Mouse (Mus musculus): ENCODE data around the gene Ahrr. TPM values are rescaled to one million over a fixed set of nuclear protein-coding genes. Genes with fewer than 3 reads are reported as not detected.
A peak's percentile ranks its signal among the peaks of the same experiment; 100 is the strongest.

Gene Ahrr
- polyA plus RNA-seq, 1 experiment: 18.5 TPM

DNA sequence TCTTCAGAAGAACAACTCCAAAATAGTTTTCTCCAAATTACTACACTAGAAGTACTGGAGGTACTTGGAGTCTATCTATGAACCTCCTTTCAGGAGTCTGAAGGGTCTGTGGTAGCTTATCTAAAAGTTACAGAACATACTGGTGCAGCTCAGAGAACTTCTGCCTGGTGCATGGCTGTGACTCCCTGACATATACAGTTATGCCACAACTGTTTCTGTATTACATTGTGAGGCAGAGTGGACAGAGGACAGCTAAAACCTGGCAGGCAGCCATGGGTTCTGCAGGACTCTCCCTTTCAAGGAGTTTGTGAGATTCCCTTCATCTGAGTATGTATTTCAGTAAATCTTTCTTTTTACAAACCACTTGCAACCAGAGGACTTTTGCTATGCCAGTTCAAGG lies 45.6 kb downstream of the Ahrr start:
- H3K4me3 ChIP-seq (ENCODE audit: insufficient read depth, low read length): no peak overlapping the region
- TF ChIP-seq POLR2A (IDR thresholded peaks at IDR 0.05; ENCODE audit: low read depth, low read length) (no peak), CTCF (IDR thresholded peaks at IDR 0.05; ENCODE audit: borderline replicate concordance, insufficient read depth, low read length) (no peak)
- peak overlapping the region; percentile 98 for H3K27ac ChIP-seq (ENCODE audit: insufficient read depth, low read length)
- no peaks in the 10 kb centered on the region for H3K4me1 ChIP-seq (ENCODE audit: control insufficient read depth, insufficient read depth, low read length)

DNA sequence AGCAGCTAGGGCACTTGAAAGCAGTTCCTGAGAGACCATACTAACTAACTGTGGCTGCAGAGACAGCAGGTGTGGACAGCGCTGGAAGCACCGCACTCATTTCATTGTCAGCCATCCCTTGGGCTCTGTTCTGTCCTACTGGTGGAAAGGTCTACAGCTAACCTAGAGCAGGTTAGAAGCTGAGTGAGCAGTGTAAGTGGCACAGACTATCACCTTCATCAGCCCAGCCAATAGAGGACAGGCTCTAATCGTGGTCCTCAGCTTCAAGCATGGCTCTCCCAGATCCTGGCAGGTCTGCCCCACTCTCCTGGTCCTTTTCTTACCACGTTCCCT lies 46.3 kb downstream of the Ahrr start:
- no peaks in the 10 kb centered on the region for H3K4me1 ChIP-seq (ENCODE audit: control insufficient read depth, insufficient read depth, low read length)
- no peak overlapping the region for H3K4me3 ChIP-seq (ENCODE audit: insufficient read depth, low read length)
- H3K27ac ChIP-seq (ENCODE audit: insufficient read depth, low read length): peak overlapping the region; percentile 98
- TF ChIP-seq POLR2A (IDR thresholded peaks at IDR 0.05; ENCODE audit: low read depth, low read length): no peak
- TF ChIP-seq CTCF (IDR thresholded peaks at IDR 0.05; ENCODE audit: borderline replicate concordance, insufficient read depth, low read length): no peak

DNA sequence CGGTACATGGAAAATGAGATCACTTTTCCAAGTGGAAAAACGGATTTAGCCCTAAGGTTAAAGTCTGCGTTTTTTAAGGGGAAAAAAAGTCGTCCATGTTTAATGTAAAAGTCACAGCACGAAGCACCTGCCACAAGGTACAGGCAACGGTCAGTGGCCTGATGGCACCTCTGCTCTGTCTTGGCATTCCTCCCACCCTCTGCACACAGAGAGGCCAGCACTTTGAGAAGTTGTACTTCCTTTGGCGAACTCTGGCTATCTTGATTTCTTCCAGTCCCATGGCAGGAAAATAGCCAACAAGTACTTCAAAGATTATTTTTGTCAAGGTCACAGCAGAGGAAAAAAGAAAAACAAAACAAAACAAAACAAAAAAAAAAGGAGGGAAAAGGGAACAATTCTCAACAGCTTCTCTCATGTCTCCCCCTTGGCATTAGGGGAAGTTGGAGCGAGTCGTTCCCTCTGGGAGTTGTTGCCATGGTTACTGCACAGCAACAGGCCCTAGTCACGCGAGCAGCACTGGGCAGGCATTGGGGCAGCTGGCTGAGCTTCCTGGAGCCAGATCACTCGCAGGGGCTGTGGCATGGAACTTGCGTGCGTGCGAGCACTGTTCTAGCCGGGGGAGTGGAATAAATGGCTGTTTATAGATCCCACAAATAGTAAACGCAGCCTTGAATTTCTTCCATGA lies 46.8 kb downstream of the Ahrr start:
- Histone ChIP-seq H3K4me3 (ENCODE audit: insufficient read depth, low read length) (no peak overlapping the region), H3K27ac (ENCODE audit: insufficient read depth, low read length) (peak overlapping the region; percentile 98), H3K4me1 (ENCODE audit: control insufficient read depth, insufficient read depth, low read length) (no peaks in the 10 kb centered on the region)
- TF ChIP-seq POLR2A (IDR thresholded peaks at IDR 0.05; ENCODE audit: low read depth, low read length) (no peak), CTCF (IDR thresholded peaks at IDR 0.05; ENCODE audit: borderline replicate concordance, insufficient read depth, low read length) (no peak)

DNA sequence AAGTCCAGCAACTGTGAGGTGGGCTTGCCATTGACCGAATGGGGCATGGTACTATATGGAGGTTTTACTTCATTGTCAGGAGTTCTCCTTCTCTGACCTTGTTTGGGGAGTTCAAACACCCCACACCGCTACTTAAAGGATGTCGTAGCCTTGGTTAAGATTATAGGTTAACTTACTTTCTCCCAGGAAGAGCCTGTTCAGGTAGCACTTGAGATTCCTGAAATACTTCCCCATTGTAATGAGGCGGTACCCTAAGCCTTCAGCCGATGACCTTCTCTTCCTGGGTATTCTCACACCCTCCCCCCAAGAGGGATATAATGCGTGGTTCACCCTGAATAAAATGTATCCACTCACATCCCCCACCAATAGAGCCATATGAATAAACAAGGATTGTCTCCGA lies 54.6 kb downstream of the Ahrr start:
- H3K27ac ChIP-seq (ENCODE audit: insufficient read depth, low read length): no peak overlapping the region
- H3K4me1 ChIP-seq (ENCODE audit: control insufficient read depth, insufficient read depth, low read length): no peaks in the 10 kb centered on the region
- H3K4me3 ChIP-seq (ENCODE audit: insufficient read depth, low read length): no peak overlapping the region
- TF ChIP-seq POLR2A (IDR thresholded peaks at IDR 0.05; ENCODE audit: low read depth, low read length) (no peak), CTCF (IDR thresholded peaks at IDR 0.05; ENCODE audit: borderline replicate concordance, insufficient read depth, low read length) (no peak)

DNA sequence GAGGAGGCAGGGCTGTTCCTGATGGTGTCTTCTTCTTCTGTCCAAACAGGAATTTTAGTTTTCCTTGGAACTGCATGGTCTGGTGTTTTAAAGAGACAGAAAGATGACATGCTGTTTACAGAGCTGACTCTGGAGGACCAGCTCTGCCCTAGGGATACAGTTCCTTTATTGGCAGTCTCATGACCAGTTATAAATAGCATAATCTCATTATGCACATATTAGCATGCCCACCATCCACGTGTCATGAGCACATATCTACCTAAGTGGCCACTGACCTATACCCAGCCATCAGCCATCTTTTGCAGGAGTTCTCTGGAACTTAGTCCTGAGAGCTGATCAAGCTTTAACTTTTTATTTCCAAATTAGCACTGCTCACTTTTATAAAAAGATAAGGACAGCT lies 71.5 kb downstream of the Ahrr start:
- H3K27ac ChIP-seq (ENCODE audit: insufficient read depth, low read length): no peak overlapping the region
- TF ChIP-seq POLR2A (IDR thresholded peaks at IDR 0.05; ENCODE audit: low read depth, low read length) (no peak), CTCF (IDR thresholded peaks at IDR 0.05; ENCODE audit: borderline replicate concordance, insufficient read depth, low read length) (no peak)
- no peaks in the 10 kb centered on the region for H3K4me1 ChIP-seq (ENCODE audit: control insufficient read depth, insufficient read depth, low read length)
- H3K4me3 ChIP-seq (ENCODE audit: insufficient read depth, low read length): no peak overlapping the region

DNA sequence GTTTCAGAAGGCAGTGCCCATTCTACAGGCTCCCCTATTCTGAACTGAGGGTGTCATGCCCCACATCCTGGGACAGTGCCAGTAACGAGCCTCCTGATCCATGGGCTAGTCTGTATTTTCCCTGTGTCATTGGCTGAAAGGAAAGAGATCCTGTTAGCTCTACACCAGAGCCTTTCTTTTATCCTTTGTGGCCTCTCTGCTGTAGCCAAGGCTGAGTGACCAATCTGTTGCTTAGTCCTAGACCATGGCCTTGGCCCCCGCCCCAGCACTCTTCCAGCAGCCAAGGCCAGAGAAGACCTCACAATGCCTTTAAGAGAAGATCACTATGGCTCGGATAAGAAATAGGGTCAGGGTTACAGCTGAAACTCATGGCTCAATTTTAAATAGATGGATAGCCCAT lies 73.7 kb downstream of the Ahrr start:
- TF ChIP-seq POLR2A (IDR thresholded peaks at IDR 0.05; ENCODE audit: low read depth, low read length) (no peak), CTCF (IDR thresholded peaks at IDR 0.05; ENCODE audit: borderline replicate concordance, insufficient read depth, low read length) (no peak)
- Histone ChIP-seq H3K27ac (ENCODE audit: insufficient read depth, low read length) (no peak overlapping the region), H3K4me1 (ENCODE audit: control insufficient read depth, insufficient read depth, low read length) (no peaks in the 10 kb centered on the region), H3K4me3 (ENCODE audit: insufficient read depth, low read length) (no peak overlapping the region)

DNA sequence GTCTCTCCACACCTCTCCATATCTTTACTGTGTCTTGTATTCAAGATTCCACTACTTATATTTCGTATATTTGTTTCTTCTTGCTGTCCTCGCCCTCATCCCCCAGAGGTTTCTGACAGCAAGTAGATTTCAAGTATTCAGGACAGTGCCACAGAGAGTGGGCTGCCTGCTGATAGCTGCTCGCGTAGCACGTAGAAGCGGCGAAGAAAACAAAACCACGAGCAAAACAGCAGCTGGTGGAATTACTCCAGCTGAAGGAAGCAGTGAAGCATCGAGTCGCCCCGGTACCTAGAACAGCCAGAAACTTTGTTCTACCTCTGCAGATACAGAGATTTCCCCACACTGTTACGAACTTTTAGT lies 83.2 kb downstream of the Ahrr start:
- Histone ChIP-seq H3K4me1 (ENCODE audit: control insufficient read depth, insufficient read depth, low read length) (peaks cover 3% of the 10 kb centered on the region; the same call in 1 of the 2 replicates), H3K27ac (ENCODE audit: insufficient read depth, low read length) (peak overlapping the region; percentile 80), H3K4me3 (ENCODE audit: insufficient read depth, low read length) (peak overlapping the region; percentile 68)
- no peak for TF ChIP-seq CTCF (IDR thresholded peaks at IDR 0.05; ENCODE audit: borderline replicate concordance, insufficient read depth, low read length)
- TF ChIP-seq POLR2A (IDR thresholded peaks at IDR 0.05; ENCODE audit: low read depth, low read length): no peak; the same call in 1 of the 2 replicates

DNA sequence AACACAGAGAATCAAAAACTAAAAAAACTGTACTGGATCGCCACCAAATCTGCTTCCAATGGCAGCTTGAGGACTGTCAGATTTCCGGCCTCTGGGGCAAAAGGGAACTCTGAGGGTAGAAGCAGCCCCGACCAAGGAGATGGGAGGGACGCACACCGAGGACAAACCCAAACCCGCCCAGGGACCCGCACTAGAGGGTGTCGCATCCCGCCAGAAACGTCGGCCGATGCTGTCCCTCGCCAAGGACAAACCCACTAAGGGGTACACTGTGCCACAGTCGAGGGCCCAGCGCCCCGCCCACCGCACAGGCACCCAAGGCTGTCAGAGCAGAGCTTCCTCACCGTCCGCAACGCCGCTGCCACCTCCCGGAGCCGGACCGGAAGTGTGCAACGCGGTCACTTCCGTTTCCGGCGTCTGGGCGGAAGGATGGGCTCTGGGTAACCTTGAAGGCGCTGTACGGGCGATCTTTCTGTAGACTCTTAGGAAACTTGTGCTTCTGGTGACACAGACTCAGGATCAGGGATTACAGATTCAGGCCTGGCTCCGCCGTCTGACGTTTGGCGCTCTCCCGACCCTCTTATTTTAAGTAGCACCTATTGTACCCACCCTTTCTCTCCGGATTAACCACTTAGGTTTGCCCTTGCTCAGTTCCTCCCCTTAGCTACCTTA lies 83.7 kb downstream of the Ahrr start, which contains the start of gene Exoc3:
TSS of gene Exoc3 (minus strand) at position 416 of the 669 bp plus-strand sequence.
- peak within 1 kb of the TSS; percentile 80 for H3K27ac ChIP-seq (ENCODE audit: insufficient read depth, low read length)
- H3K4me3 ChIP-seq (ENCODE audit: insufficient read depth, low read length): peak within 1 kb of the TSS; percentile 68
- TF ChIP-seq POLR2A (IDR thresholded peaks at IDR 0.05; ENCODE audit: low read depth, low read length) (peak; percentile 90), CTCF (IDR thresholded peaks at IDR 0.05; ENCODE audit: borderline replicate concordance, insufficient read depth, low read length) (no peak)
- peaks cover 3% of the 10 kb centered on the region; the same call in 1 of the 2 replicates for H3K4me1 ChIP-seq (ENCODE audit: control insufficient read depth, insufficient read depth, low read length)

DNA sequence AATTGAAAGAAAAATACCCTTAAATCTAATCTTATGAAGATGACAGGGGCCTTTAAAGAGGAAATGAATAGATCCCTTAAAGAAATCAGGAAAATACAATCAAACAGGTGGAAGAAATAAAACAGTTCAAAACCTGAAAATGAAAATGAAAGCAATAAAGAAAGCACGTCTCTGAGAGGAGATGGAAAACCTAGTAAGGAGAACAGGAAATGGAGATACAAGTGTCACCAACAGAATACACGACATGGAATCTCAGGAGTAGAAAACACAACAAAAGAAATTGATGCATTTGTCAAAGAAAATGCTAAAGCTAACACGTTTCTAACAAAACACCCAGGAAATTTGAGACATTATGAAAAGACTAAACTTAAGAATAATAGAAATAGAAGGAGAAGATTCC lies 95.7 kb downstream of the Ahrr start:
- TF ChIP-seq CTCF (IDR thresholded peaks at IDR 0.05; ENCODE audit: borderline replicate concordance, insufficient read depth, low read length) (no peak), POLR2A (IDR thresholded peaks at IDR 0.05; ENCODE audit: low read depth, low read length) (no peak)

DNA sequence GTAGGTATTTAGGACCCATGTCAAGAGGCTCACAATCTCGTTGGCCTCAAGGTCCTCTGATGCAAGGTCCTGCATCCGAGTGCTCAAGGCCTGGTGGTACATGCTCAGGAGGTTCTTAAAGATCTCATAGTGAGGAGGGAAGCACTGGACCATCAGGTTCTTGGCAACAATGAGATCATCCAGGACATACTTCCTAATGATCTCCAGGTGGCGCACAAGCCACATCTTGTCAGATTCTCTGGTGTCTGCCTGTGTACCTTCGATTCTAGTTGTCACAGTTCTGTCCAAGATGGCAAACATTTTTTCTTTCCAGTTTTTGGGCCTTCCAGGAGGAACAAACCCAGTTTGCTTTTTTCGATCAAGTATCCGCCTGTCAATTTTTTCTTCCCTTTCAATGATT lies 99.5 kb downstream of the Ahrr start:
- no peak overlapping the region for H3K27ac ChIP-seq (ENCODE audit: insufficient read depth, low read length)
- TF ChIP-seq CTCF (IDR thresholded peaks at IDR 0.05; ENCODE audit: borderline replicate concordance, insufficient read depth, low read length): 0 out of 2 replicates have a peak, but pooled peaks have one; percentile 17
- TF ChIP-seq POLR2A (IDR thresholded peaks at IDR 0.05; ENCODE audit: low read depth, low read length): no peak
- H3K4me1 ChIP-seq (ENCODE audit: control insufficient read depth, insufficient read depth, low read length): no peaks in the 10 kb centered on the region
- H3K4me3 ChIP-seq (ENCODE audit: insufficient read depth, low read length): no peak overlapping the region

More for the DNA sequence above, 95.7 kb downstream of the Ahrr start:
- Histone ChIP-seq H3K27ac (ENCODE audit: insufficient read depth, low read length) (no peak overlapping the region), H3K4me1 (ENCODE audit: control insufficient read depth, insufficient read depth, low read length) (no peaks in the 10 kb centered on the region), H3K4me3 (ENCODE audit: insufficient read depth, low read length) (no peak overlapping the region)
